Mouse (Mus musculus) C2C12 (cell line): ENCODE measurements around the gene Vegfd.

Experiments
- CTCF ChIP-seq: IDR thresholded peaks from one replicate; pipeline ENCODE4 v1.5.1; 2011; ENCODE audit not compliant: control insufficient read depth, insufficient read depth, insufficient read length
- MAX ChIP-seq: IDR thresholded peaks from one replicate; pipeline ENCODE4 v1.6.1; 2011; ENCODE audit warnings: mild to moderate bottlenecking, control low read depth
- MYOD1 ChIP-seq: IDR thresholded peaks from one replicate; pipeline ENCODE4 v1.6.1; 2011; ENCODE audit warnings: low read depth; ENCODE audit not compliant: control insufficient read depth, insufficient read length
- MYOG ChIP-seq: IDR thresholded peaks from one replicate; pipeline ENCODE4 v1.6.1; 2011; ENCODE audit not compliant: control insufficient read depth, insufficient read length; ENCODE audit errors: extremely low read depth
- USF1 ChIP-seq: IDR thresholded peaks from one replicate; pipeline ENCODE4 v1.6.1; 2011; ENCODE audit warnings: low read depth, mild to moderate bottlenecking, control low read depth, moderate library complexity

DNA sequence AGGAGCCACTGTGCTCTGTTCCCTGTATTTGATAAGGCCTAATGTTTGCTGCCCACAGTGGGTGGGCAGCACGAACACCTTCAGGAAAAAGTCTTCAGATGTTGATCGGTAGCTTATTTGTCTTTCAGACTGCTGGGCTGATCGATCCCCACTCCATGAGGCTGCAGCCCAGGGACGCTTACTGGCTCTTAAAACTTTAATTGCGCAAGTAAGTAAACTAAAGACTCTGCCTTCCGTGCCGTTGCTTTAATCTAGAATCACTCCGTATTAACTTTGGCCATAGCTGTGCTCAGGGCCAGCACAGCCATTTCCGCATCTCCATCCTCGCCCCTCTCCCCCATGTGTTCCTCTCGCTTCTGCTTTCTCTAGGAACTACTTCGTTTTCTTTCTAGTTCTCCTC is 72.4 kb downstream of the Vegfd start:
- TF ChIP-seq MYOG = no peak
- no peak for TF ChIP-seq USF1
- TF ChIP-seq CTCF = no peak
- no peak for TF ChIP-seq MAX
- no peak for TF ChIP-seq MYOD1
